Mouse (Mus musculus) kidney, adult 2 months (tissue): Measurements from ENCODE around the gene Klhl6. TPM values are rescaled to one million over a fixed set of nuclear protein-coding genes. Genes with fewer than 3 reads are reported as not detected.
"Not testable (repeated sequence)": the region's sequence is repeated elsewhere in the genome, so short reads cannot be mapped to it uniquely, and the experiment has no call there.

Experiments
- DNase-seq: peaks from one replicate; pipeline ENCODE4 v3.0.0; 2021
- H3K27ac ChIP-seq: fragments of 200-500 bp; 2 replicates; pipeline ENCODE4 v1.5.1; 2012; ENCODE audit warnings: low read depth, low read length, control low read depth, inconsistent platforms; ENCODE audit not compliant: insufficient read depth
- H3K27me3 ChIP-seq: fragments of 200-500 bp; replicated peaks from 2 replicates; pipeline ENCODE4 v1.6.1; 2012; ENCODE audit warnings: mild to moderate bottlenecking, moderate library complexity, low read length, inconsistent platforms; ENCODE audit not compliant: control insufficient read depth, insufficient read depth
- H3K36me3 ChIP-seq: fragments of 200-500 bp; 2 replicates; pipeline ENCODE4 v1.6.1; 2012; ENCODE audit warnings: mild to moderate bottlenecking, moderate library complexity, low read length, inconsistent platforms; ENCODE audit not compliant: control insufficient read depth, insufficient read depth
- H3K4me1 ChIP-seq: fragments of 200-500 bp; 2 replicates; pipeline ENCODE4 v1.6.1; 2011; ENCODE audit warnings: low read length; ENCODE audit not compliant: control insufficient read depth, insufficient read depth
- H3K4me3 ChIP-seq: fragments of 200-500 bp; 2 replicates; pipeline ENCODE4 v1.5.1; 2011; ENCODE audit warnings: mild to moderate bottlenecking, low read depth, low read length, control low read depth; ENCODE audit not compliant: insufficient read depth
- CTCF ChIP-seq: fragments of 200-500 bp; conservative IDR thresholded peaks from 2 replicates; pipeline ENCODE4 v1.5.1; 2011; ENCODE audit warnings: low read depth, mild to moderate bottlenecking, control low read depth, low read length, moderate library complexity, mixed read lengths; ENCODE audit not compliant: insufficient read depth, insufficient read length
- POLR2A ChIP-seq: fragments of 200-500 bp; IDR thresholded peaks from one replicate; pipeline ENCODE4 v1.6.1; 2011; ENCODE audit warnings: low read depth, low read length, control low read depth
- WGBS: fragments of 180-500 bp; shearing (Covaris S2); methylation state at CpG from one replicate; pipeline ENCODE4 v1.1.7; 2018; 5-methylcytosine and 5-hydroxymethylcytosine counted together
- polyA plus RNA-seq: library from polyadenylated mRNA; depleted of rRNA; stranded (reverse); fragments of >200 nt; gene quantifications from 2 replicates; pipeline ENCODE4 v1.2.3, GENCODE M21; 2012; rRNA removed

Gene Klhl6
- 4.1 and 5.2 TPM in 2 replicates for polyA plus RNA-seq

DNA sequence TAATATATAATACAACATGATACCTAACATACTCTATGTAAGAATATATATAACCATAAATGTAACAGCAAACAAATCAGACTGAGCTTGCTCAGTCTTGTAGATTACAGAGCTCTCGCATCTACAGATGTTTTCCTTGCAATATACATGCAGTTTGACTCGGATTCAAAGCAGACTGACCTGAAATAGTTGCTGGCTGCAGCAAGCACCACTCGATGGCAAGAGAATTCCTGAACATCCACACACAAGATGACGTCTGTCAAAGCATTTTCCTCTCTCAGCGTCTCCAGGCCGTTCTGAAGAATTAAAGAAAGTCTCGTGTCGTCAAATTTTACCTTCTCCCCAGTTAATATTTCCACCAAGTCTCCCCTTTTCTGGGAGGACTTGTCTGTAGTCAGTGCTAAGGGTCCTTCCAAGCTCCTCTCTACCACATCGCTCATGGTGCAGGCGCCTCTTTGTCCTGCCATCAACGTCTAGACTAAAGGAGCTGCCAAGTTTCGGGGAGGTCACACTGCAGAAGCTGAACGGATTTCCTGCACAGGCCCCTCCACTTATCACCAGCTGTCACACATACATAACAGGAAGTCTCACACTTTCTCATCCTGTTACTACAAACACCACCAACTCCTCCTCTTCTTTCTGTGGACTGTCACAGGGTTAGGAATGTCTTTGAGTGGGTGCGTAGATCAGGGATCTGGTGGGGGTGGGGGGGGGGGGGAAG, at the start of gene Klhl6:
Gene Klhl6 (minus strand): TSS at position 501 of the 721 bp plus-strand sequence.
- Histone ChIP-seq H3K27me3 (no peaks in the 10 kb centered on the region), H3K4me1 (no peaks in the 10 kb centered on the region), H3K27ac (peak within 1 kb of the TSS; percentile 94), H3K36me3 (no peaks in the 10 kb centered on the region), H3K4me3 (peak within 1 kb of the TSS; percentile 42)
- DNase-seq = peak; percentile 87
- WGBS = 53% methylated on average over 14 of the region's 14 CpGs
- no peak for TF ChIP-seq CTCF
- TF ChIP-seq POLR2A = no peak

DNA sequence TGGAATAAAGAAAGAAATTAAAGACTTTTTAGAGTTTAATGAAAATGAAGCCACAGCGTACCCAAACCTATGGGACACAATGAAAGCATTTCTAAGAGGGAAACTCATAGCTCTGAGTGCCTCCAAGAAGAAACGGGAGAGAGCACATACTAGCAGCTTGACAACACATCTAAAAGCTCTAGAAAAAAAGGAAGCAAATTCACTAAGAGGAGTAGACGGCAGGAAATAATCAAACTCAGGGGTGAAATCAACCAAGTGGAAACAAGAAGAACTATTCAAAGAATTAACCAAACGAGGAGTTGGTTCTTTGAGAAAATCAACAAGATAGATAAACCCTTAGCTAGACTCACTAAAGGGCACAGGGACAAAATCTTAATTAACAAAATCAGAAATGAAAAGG, 44.4 kb upstream of the Klhl6 start:
- DNase-seq, H3K36me3 ChIP-seq, H3K27me3 ChIP-seq, H3K27ac ChIP-seq, H3K4me1 ChIP-seq, H3K4me3 ChIP-seq: not testable (repeated sequence)
- 66% methylated on average over 3 of the region's 4 CpGs for WGBS

DNA sequence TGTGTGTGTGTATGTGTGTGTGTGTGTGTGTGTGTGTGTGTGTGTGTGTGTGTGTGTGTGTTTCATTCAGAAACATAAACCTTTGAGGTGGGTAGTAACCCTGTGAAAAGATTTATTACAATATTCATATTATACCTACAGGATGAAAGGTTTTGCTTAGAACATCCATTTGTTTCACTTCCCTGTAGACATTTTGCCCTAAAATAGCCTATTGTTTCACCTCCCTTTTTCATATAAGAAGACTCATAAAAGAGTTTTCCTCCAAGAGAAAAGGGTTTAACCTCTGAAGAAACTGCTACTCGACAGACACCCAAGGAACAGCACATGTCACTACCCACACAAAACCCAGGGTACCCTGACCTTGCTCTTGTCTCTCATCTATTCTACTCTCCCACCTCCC, 40.0 kb upstream of the Klhl6 start:
- H3K36me3 ChIP-seq = no peaks in the 10 kb centered on the region
- no peaks in the 10 kb centered on the region for H3K27me3 ChIP-seq
- no peak overlapping the region for H3K27ac ChIP-seq
- 85% methylated on average over 1 of the region's 1 CpGs for WGBS
- no peak for DNase-seq
- H3K4me3 ChIP-seq = no peak overlapping the region
- H3K4me1 ChIP-seq = peaks cover 4% of the 10 kb centered on the region; the same call in 1 of the 2 replicates
- TF ChIP-seq CTCF (no peak), POLR2A (no peak)

DNA sequence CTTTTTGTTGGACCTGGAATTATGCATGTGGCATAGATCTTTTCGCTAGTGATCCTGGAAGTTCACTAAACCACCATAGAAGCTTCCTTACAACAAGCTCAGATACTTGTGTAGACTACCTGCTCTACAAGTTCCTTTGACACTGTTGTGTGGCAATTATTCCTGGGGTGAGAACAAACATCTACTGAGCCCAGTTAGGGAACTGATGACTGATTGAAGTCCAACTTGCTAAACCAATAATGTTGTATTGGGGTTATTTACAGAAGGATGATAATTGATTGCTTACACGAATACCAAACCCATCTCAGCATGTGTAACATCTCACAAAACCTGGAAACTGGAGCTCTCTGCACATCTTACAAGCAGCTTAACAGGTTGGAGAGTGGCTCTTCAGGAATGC, 39.0 kb upstream of the Klhl6 start:
- Histone ChIP-seq H3K27ac (no peak overlapping the region), H3K27me3 (no peaks in the 10 kb centered on the region), H3K4me3 (no peak overlapping the region), H3K4me1 (peaks cover 4% of the 10 kb centered on the region; the same call in 1 of the 2 replicates), H3K36me3 (no peaks in the 10 kb centered on the region)
- no peak for DNase-seq
- TF ChIP-seq CTCF = no peak
- 72% methylated on average over 2 of the region's 2 CpGs for WGBS

DNA sequence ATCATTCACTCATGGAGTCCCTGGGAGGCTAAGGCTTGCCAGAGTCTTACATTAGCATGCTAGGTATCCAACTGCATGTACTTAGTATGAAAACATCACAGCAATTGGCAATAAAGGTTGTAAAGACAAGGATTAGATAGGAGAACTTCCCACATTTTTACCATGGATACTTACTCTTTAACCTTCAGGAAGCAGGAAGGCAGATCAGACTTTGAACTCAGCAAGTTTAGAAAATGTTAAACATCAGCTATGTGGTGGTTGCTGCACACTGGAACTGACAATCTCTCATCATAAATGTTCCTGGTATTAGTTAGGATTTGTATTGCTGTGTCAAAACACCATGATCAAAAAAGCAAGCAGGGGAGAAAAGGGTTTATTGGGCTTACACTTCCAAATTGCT, 29.8 kb upstream of the Klhl6 start:
- no peaks in the 10 kb centered on the region for H3K27me3 ChIP-seq
- peak; percentile 74 for DNase-seq

DNA sequence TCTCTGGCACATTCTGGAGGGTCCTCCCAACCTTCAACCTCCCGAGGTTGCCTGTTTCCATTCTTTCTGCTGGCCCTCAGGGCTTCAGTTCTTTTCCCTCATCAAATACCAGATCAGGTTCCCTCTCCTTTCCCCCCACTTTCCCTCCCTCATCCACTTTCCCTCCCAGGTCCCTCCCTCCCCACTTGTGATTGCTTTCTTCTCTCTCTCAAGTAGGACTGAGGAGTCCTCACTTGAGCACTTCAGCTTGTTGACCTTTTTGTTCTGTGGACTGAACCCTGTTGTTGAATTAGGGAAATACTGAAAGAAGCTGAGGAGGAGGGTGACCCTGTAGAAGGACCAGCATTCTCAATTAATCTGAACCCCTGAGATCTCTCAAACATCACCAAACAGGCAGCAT, 23.2 kb upstream of the Klhl6 start:
- H3K4me3 ChIP-seq = no peak overlapping the region
- TF ChIP-seq POLR2A = no peak
- no peak for TF ChIP-seq CTCF
- H3K4me1 ChIP-seq = no peaks in the 10 kb centered on the region
- no peaks in the 10 kb centered on the region for H3K27me3 ChIP-seq
- DNase-seq = no peak
- 77% methylated on average over 1 of the region's 1 CpGs for WGBS
- no peak overlapping the region for H3K27ac ChIP-seq
- no peaks in the 10 kb centered on the region for H3K36me3 ChIP-seq

More for the DNA sequence above, 29.8 kb upstream of the Klhl6 start:
- Histone ChIP-seq H3K4me3 (no peak overlapping the region), H3K4me1 (peaks cover 6% of the 10 kb centered on the region; the same call in 1 of the 2 replicates), H3K36me3 (no peaks in the 10 kb centered on the region), H3K27ac (peak overlapping the region; percentile 52; the same call in 1 of the 2 replicates)
- TF ChIP-seq POLR2A (no peak), CTCF (no peak)

DNA sequence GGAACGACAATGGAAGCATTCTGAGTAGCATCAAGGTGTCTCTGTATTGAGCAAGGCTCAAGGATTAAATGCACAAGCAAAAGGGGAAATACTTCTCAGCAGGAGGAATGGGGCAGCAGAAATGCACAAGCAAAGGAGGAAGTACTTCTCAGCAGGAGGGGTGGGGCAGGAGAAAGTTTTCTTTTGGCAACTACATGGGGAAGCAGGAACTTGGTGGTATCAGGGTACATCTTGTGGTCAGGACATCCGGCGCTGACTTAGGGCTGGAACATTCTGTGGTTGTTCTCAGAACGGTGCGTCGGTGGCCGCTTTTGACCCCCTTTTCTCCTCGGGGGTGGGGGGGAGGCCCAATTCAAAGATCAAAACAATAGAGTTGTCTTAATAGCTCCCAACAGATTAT, 17.4 kb upstream of the Klhl6 start:
- WGBS = 94% methylated on average over 8 of the region's 8 CpGs

DNA sequence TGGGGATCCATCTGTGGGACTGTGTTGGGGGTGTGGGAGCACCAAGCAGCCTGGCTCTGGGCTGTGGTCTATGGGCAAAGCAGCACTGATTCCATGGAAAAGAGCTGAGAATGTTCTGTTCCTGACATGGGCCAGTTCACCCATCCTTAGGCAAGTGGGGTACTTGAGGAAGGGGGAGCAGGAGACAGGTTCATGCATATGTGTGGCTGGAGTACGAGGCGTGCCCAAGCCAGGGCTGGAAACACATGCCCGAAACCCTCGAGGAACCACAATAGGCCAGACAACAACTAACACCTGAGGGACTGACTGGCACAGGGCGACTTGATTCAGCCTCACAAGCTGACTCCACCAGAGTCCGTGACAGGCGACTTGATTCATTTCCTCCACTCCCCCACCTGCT, 14.8 kb upstream of the Klhl6 start:
- no peaks in the 10 kb centered on the region for H3K27me3 ChIP-seq

More for the DNA sequence above, 17.4 kb upstream of the Klhl6 start:
- not testable (repeated sequence) for H3K27me3 ChIP-seq, DNase-seq, H3K27ac ChIP-seq, H3K4me1 ChIP-seq, H3K4me3 ChIP-seq, H3K36me3 ChIP-seq

DNA sequence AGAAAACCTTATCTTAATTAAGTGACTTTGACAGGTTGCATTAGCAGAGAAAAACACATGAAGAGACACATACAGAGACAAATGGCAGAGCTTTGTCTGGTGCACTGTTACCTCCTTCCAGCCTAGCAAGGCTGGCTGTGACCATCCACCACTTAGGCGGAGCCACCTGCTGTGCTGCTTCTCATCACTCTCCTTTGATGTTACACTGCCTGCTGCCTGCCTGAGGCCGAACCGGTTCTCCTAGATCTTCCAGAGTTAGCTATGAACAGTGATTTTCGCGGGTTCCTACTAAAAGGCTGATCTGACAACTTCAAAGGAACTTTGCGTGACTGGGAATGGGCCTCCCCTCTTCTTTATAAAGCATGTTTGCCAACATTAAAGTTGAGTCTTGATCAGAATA, 14.1 kb upstream of the Klhl6 start:
- H3K27me3 ChIP-seq, H3K36me3 ChIP-seq, H3K27ac ChIP-seq, H3K4me3 ChIP-seq, H3K4me1 ChIP-seq, DNase-seq: not testable (repeated sequence)
- WGBS = 45% methylated on average over 6 of the region's 6 CpGs

More for the DNA sequence above, 14.8 kb upstream of the Klhl6 start:
- DNase-seq = no peak
- Histone ChIP-seq H3K4me3 (no peak overlapping the region), H3K36me3 (no peaks in the 10 kb centered on the region), H3K27ac (no peak overlapping the region), H3K4me1 (no peaks in the 10 kb centered on the region)
- 86% methylated on average over 7 of the region's 7 CpGs for WGBS
- TF ChIP-seq POLR2A (no peak), CTCF (no peak)
